Mouse (Mus musculus) hindbrain, postnatal 0 days (tissue): ENCODE measurements around the gene Gucy1b1. TPM values are rescaled to one million over a fixed set of nuclear protein-coding genes. Genes with fewer than 3 reads are reported as not detected.

Experiments
- ATAC-seq: fragments of 200-750 bp; cut with Nextera tagmentation; 2 replicates; pipeline ENCODE4 v1.8.0; 2017; ENCODE audit warnings: mild to moderate bottlenecking, moderate TSS enrichment, moderate library complexity
- DNase-seq: peaks from one replicate; pipeline ENCODE4 v3.0.0-alpha.2; 2015; ENCODE audit warnings: low spot score
- H3K27ac ChIP-seq: fragments of 300-500 bp; sonication (generic); 2 replicates; pipeline ENCODE4 v1.5.1; 2014; ENCODE audit warnings: mild to moderate bottlenecking
- H3K27me3 ChIP-seq: fragments of 300-500 bp; sonication (generic); 2 replicates; pipeline ENCODE4 v1.6.1; 2014; ENCODE audit warnings: low read length, mixed read lengths; ENCODE audit not compliant: insufficient read depth
- H3K36me3 ChIP-seq: fragments of 300-500 bp; sonication (generic); 2 replicates; pipeline ENCODE4 v1.6.1; 2014; ENCODE audit warnings: low read length, mixed read lengths; ENCODE audit not compliant: insufficient read depth
- H3K4me1 ChIP-seq: fragments of 300-500 bp; sonication (generic); 2 replicates; pipeline ENCODE4 v1.6.1; 2014; ENCODE audit warnings: antibody characterized with exemption, low read length, mixed read lengths; ENCODE audit not compliant: insufficient read depth
- H3K4me2 ChIP-seq: fragments of 300-500 bp; sonication (generic); 2 replicates; pipeline ENCODE4 v1.6.1; 2014; ENCODE audit warnings: low read depth, mild to moderate bottlenecking, low read length, moderate library complexity, mixed read lengths
- H3K4me3 ChIP-seq: fragments of 300-500 bp; sonication (generic); 2 replicates; pipeline ENCODE4 v1.5.1; 2014; ENCODE audit warnings: low read length
- H3K9ac ChIP-seq: fragments of 300-500 bp; sonication (generic); replicated peaks from 2 replicates; pipeline ENCODE4 v1.6.1; 2014; ENCODE audit warnings: mild to moderate bottlenecking, low read length, moderate library complexity, mixed read lengths
- H3K9me3 ChIP-seq: fragments of 300-500 bp; sonication (generic); 2 replicates; pipeline ENCODE4 v1.6.1; 2016; ENCODE audit warnings: low read length, mixed read lengths
- CTCF ChIP-seq: IDR thresholded peaks from 2 replicates; pipeline ENCODE4 v1.5.1; 2016; ENCODE audit warnings: antibody characterized with exemption, control low read depth, low read depth
- WGBS: fragments of 180-500 bp; shearing (Covaris S2); extraction: QIAGEN DNeasy Blood & Tissue Kit; methylation state at CpG from one replicate; pipeline ENCODE4 v1.1.7; 2014; 5-methylcytosine and 5-hydroxymethylcytosine counted together
- polyA plus RNA-seq: library from polyadenylated mRNA; unstranded; fragments of >200 nt; fragmentation: Nextera tagmentation; extraction: Ambion mirVana; gene quantifications from 2 replicates; pipeline ENCODE4 v1.2.1, GENCODE M21; 2015
- total RNA-seq: library from RNA; depleted of rRNA; stranded (reverse); fragments of >200 nt; gene quantifications from 2 replicates; pipeline ENCODE4 v1.2.3, GENCODE M21; 2014; rRNA removed

The Gucy1b1 gene
- 39.3 and 39.7 TPM in 2 replicates for total RNA-seq
- 53.6 and 56.3 TPM in 2 replicates for polyA plus RNA-seq

DNA sequence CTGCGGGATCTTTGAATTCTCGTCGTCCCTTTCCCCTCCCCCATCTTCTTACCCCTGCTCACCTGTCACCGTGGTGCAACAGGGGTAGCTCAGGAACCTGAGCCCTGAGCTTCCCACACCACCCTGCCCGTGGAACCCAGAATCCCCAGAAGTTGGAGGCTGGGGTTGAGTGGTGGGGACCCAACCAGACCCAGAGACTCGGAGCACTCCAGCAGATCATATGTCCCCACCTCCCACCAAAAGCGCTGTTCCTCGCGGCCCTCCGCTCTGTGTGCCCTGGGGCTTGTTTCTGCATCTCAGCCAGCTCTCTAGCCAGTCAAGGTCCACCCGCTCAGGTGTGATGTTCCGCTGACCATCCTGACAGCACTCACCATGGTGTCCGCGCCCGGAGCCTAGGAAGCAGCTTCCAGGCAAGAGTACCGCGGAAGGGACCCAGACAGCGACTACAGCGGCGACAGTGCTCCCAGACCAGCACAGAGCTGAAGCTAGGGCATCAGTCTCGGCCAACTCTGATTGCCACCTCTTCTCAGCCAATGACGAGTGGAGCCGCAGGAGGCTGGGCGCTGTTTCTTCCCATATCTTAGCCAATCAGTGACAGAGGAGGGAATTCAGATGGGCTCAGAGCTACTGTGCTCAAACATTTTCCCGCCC is at the start of gene Gucy1b1:
Gene Gucy1b1, minus strand, starts transcription at position 489 of the 651 bp plus-strand sequence.
- under 1% methylated on average over 25 of the region's 25 CpGs for WGBS
- Histone ChIP-seq H3K4me3 (peak within 1 kb of the TSS; percentile 74), H3K4me1 (peaks cover 4% of the 10 kb centered on the region; the same call in 1 of the 2 replicates), H3K9ac (peak within 1 kb of the TSS; percentile 75), H3K27ac (peak within 1 kb of the TSS; percentile 89), H3K36me3 (no peaks in the 10 kb centered on the region), H3K27me3 (no peaks in the 10 kb centered on the region), H3K9me3 (no peaks in the 10 kb centered on the region), H3K4me2 (peak within 1 kb of the TSS; percentile 96)
- TF ChIP-seq CTCF: no peak; the same call in 1 of the 2 replicates
- DNase-seq: peak; percentile 95
- peak; percentile 99 for ATAC-seq

DNA sequence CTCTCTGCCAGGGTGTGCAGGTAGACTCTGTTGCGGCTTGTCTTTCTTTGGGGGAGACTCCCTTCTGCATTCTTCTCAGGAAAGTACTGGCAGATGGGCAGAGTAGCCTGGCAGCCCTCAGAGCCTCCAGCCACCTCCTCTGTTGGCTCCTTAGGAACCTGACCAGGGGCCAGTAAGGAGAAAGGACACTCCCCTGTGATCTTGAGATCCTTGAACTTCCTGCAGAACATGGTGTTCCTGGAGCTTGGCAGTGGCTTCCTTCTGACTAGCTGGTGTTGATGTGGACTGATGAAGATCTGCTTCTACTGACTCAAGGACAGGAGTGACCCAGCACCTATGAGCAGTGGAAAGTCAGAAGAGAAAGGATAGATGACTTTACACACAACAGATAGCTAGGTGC is 44.4 kb upstream of the Gucy1b1 start:
- H3K36me3 ChIP-seq: no peaks in the 10 kb centered on the region
- ATAC-seq: no peak
- DNase-seq: no peak
- H3K27me3 ChIP-seq: no peaks in the 10 kb centered on the region
- WGBS: 96% methylated on average over 1 of the region's 1 CpGs
- no peaks in the 10 kb centered on the region for H3K4me1 ChIP-seq
- no peaks in the 10 kb centered on the region for H3K9me3 ChIP-seq
- no peak overlapping the region for H3K27ac ChIP-seq
- H3K4me3 ChIP-seq: no peak overlapping the region
- TF ChIP-seq CTCF: no peak
- H3K9ac ChIP-seq: no peak overlapping the region
- H3K4me2 ChIP-seq: no peak overlapping the region

DNA sequence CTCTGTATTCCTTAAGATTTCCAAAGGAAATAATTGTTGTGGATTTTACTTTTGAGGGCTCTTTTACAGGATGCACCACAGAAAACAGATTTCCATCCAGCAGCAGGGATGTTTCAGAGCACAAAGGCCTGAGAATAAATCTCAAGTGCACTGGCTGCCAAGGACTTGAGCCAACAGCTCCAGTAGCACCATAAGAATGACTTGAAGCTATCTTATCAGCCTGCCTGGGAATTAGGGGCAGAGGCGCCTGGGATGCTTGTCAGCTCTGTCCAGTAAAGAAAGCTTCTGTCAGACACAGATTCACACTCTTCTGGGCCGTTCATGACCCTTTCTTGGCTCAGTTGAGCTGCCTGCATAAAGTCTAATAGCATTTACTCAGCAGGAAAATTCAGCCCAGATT is 38.0 kb upstream of the Gucy1b1 start:
- 42% methylated on average over 2 of the region's 2 CpGs for WGBS
- DNase-seq: no peak

DNA sequence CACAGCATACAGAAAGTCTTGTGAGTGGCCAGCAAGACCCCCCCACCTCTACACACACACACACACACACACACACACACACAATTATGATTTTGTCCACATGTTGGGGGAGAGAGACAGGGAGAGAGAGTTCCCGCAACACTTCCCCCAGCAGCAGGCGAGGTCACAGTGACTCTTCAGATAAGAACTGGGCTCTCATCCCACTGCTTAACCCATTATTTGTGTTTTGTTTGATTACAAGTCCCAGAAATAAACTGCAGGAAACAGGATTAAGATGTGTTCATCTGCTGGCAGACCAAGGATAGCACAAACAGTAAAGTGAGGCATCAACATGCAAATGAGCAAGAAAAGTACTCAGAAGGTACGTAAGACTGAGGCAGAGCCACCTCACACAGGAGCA is 37.5 kb upstream of the Gucy1b1 start:
- DNase-seq (no peak), ATAC-seq (no peak)
- TF ChIP-seq CTCF: no peak
- H3K4me3 ChIP-seq: no peak overlapping the region
- no peak overlapping the region for H3K4me2 ChIP-seq
- no peaks in the 10 kb centered on the region for H3K9me3 ChIP-seq
- no peak overlapping the region for H3K27ac ChIP-seq
- no peaks in the 10 kb centered on the region for H3K4me1 ChIP-seq
- H3K9ac ChIP-seq: no peak overlapping the region
- WGBS: 60% methylated on average over 3 of the region's 3 CpGs
- peaks cover 5% of the 10 kb centered on the region; the same call in 1 of the 2 replicates for H3K36me3 ChIP-seq
- no peaks in the 10 kb centered on the region for H3K27me3 ChIP-seq

More for the DNA sequence above, 38.0 kb upstream of the Gucy1b1 start:
- no peak overlapping the region for H3K4me2 ChIP-seq
- no peaks in the 10 kb centered on the region for H3K27me3 ChIP-seq
- TF ChIP-seq CTCF: no peak
- no peak overlapping the region for H3K4me3 ChIP-seq
- no peaks in the 10 kb centered on the region for H3K4me1 ChIP-seq
- H3K9ac ChIP-seq: no peak overlapping the region
- no peaks in the 10 kb centered on the region for H3K9me3 ChIP-seq
- ATAC-seq: no peak
- H3K36me3 ChIP-seq: peaks cover 5% of the 10 kb centered on the region; the same call in 1 of the 2 replicates
- H3K27ac ChIP-seq: no peak overlapping the region

DNA sequence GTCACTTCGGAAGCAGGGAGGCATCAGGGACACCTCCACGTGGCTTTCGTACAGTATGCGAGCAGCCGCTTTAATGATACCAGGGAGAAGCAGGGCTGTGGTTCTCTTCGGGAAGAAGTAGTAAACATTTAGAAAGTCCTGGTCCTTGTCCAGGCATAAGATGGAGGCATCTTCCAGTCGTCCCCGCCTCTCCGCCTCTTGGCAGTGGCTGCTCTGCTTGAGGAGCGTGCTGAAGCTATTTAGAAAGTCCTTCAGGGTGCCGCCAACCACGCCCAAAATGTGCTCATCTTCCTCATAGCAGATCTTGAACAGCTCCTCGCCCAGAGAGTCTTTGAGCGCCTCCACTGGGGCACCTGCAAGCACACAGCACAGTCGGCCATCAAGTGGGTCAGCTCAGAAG is 34.5 kb upstream of the Gucy1b1 start:
- TF ChIP-seq CTCF: no peak
- peaks cover 5% of the 10 kb centered on the region; the same call in 1 of the 2 replicates for H3K36me3 ChIP-seq
- H3K9me3 ChIP-seq: no peaks in the 10 kb centered on the region
- H3K27me3 ChIP-seq: no peaks in the 10 kb centered on the region
- DNase-seq (no peak), ATAC-seq (no peak)
- H3K9ac ChIP-seq: no peak overlapping the region
- 96% methylated on average over 15 of the region's 15 CpGs for WGBS
- H3K4me1 ChIP-seq: no peaks in the 10 kb centered on the region
- H3K4me2 ChIP-seq: no peak overlapping the region
- no peak overlapping the region for H3K4me3 ChIP-seq
- no peak overlapping the region for H3K27ac ChIP-seq

DNA sequence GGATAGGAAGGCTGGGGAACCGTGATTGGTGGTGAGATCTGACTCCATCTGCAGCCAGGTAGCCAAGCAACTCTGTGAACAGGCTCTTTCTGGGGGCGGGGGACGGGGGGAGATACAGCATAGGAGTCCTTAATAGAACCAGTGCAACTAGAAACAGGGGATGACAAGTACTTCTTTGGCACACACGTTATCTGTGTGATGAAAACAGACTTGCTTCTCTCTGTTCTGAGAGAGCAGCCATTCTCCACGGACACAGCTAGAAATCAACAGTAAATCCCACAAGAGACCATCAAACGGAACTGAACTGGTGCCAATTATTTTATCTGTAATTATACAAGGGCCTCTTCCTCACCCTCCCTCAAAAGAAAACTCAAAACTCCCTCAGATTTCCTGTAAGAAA is 29.7 kb upstream of the Gucy1b1 start:
- 65% methylated on average over 6 of the region's 6 CpGs for WGBS
- Histone ChIP-seq H3K9me3 (no peaks in the 10 kb centered on the region), H3K27ac (no peak overlapping the region), H3K4me3 (no peak overlapping the region), H3K4me1 (no peaks in the 10 kb centered on the region), H3K27me3 (no peaks in the 10 kb centered on the region), H3K36me3 (peaks cover 8% of the 10 kb centered on the region; the same call in 1 of the 2 replicates), H3K4me2 (no peak overlapping the region), H3K9ac (no peak overlapping the region)
- ATAC-seq: no peak
- no peak for TF ChIP-seq CTCF
- no peak for DNase-seq

DNA sequence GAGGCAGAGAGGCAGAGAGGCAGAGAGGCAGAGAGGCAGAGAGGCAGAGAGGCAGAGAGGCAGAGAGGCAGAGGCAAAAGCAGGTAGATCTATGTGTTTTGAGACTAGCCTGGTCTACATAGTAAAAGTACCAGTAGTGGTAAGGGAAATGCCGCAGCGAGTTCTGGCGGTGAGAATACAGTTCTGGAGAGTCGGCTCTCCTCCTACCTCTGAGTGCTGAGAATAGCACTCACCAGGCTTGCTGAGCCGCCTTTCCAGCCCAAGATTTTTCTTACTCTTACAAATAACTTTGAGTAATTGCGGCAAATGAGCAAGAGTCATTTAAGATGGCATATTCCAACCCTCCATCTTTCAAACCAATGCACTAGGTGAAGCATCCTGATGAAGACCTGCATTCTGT is 24.6 kb upstream of the Gucy1b1 start:
- 91% methylated on average over 6 of the region's 6 CpGs for WGBS
- no peak for TF ChIP-seq CTCF
- DNase-seq: no peak
- H3K9ac ChIP-seq: no peak overlapping the region
- no peaks in the 10 kb centered on the region for H3K27me3 ChIP-seq
- no peak overlapping the region for H3K27ac ChIP-seq
- no peak overlapping the region for H3K4me2 ChIP-seq
- ATAC-seq: no peak
- no peak overlapping the region for H3K4me3 ChIP-seq
- H3K36me3 ChIP-seq: 0 out of 2 replicates have a peak, but pooled peaks cover 3% of the 10 kb centered on the region
- H3K4me1 ChIP-seq: no peaks in the 10 kb centered on the region
- no peaks in the 10 kb centered on the region for H3K9me3 ChIP-seq
